8 mouse cellular contexts compared by ENCODE assay signal in genomic region chr3:153689793-153690291, GRCm38 (mm10). TPM values are rescaled to one million over a fixed set of nuclear protein-coding genes. Genes with fewer than 3 reads are reported as not detected.
A peak's percentile ranks its signal among the peaks of the same experiment; 100 is the strongest.
DNase-seq lines count a peak whose midpoint lies in the region; ATAC-seq and TF ChIP-seq lines count a peak whose summit lies in the region.

No protein-coding gene starts in this region.

- no peak for TF ChIP-seq CTCF in lung, embryonic 14.5 days (IDR thresholded peaks at IDR 0.05; ENCODE audit: low read depth)
- TF ChIP-seq CTCF in lung, adult 2 months (IDR thresholded peaks at IDR 0.05; ENCODE audit: insufficient read depth, low read length) = no peak
- peak; percentile 11; the same call in 1 of the 2 replicates for TF ChIP-seq CTCF in heart, adult 2 months (IDR thresholded peaks at IDR 0.05)
- TF ChIP-seq CTCF in cerebellum, adult 2 months (IDR thresholded peaks at IDR 0.05; ENCODE audit: borderline replicate concordance, insufficient read depth, low read depth, low read length) = no peak

- H3K4me1 ChIP-seq in lung, embryonic 14.5 days (ENCODE audit: insufficient read depth) = peaks cover 13% of the 10 kb centered on the region; the same call in 1 of the 2 replicates
- peaks cover 9% of the 10 kb centered on the region for H3K4me1 ChIP-seq in lung, adult 2 months (ENCODE audit: control insufficient read depth, insufficient read depth, low read length)
- peaks cover 14% of the 10 kb centered on the region for H3K4me1 ChIP-seq in heart, adult 2 months (ENCODE audit: control insufficient read depth, insufficient read depth, low read length)
- H3K4me1 ChIP-seq in cerebellum, adult 2 months (ENCODE audit: control insufficient read depth, insufficient read depth, low read length) = peaks cover 3% of the 10 kb centered on the region

- peak overlapping the region; percentile 36 for H3K4me2 ChIP-seq in lung, embryonic 14.5 days

- no peaks in the 10 kb centered on the region for H3K9me3 ChIP-seq in lung, embryonic 14.5 days (ENCODE audit: low read depth, low read length)

- no peaks in the 10 kb centered on the region for H3K36me3 ChIP-seq in lung, embryonic 14.5 days (ENCODE audit: insufficient read depth)
- no peaks in the 10 kb centered on the region for H3K36me3 ChIP-seq in heart, adult 2 months (ENCODE audit: control insufficient read depth, insufficient read depth, low read length)

- peak overlapping the region; percentile 68 for H3K27ac ChIP-seq in lung, embryonic 14.5 days (ENCODE audit: low read depth)
- peak overlapping the region; percentile 26; the same call in 1 of the 2 replicates for H3K27ac ChIP-seq in heart, adult 2 months
- H3K27ac ChIP-seq in cerebellum, adult 2 months (ENCODE audit: insufficient read depth, low read length) = no peak overlapping the region

- 0 out of 2 replicates have a peak, but pooled peaks have one; percentile 25 for TF ChIP-seq EP300 in heart, adult 2 months (IDR thresholded peaks at IDR 0.05; ENCODE audit: insufficient read depth, low read depth, low read length)

- no peaks in the 10 kb centered on the region; the same call in 1 of the 2 replicates for H3K79me2 ChIP-seq in heart, adult 2 months (replicated peaks; ENCODE audit: control insufficient read depth, insufficient read depth, low read length)

- H3K4me3 ChIP-seq in lung, embryonic 14.5 days (ENCODE audit: low read depth, low read length) = no peak overlapping the region
- no peak overlapping the region for H3K4me3 ChIP-seq in lung, adult 2 months (replicated peaks; ENCODE audit: extremely low read depth, low read depth, low read length)
- no peak overlapping the region for H3K4me3 ChIP-seq in heart, adult 2 months
- no peak overlapping the region for H3K4me3 ChIP-seq in cerebellum, adult 2 months (replicated peaks; ENCODE audit: insufficient read depth, low read depth, low read length)

- no peak for TF ChIP-seq POLR2A in lung, adult 2 months (IDR thresholded peaks at IDR 0.05; ENCODE audit: borderline replicate concordance, extremely low read depth, low read depth, low read length)
- no peak for TF ChIP-seq POLR2A in heart, adult 2 months (IDR thresholded peaks at IDR 0.05; ENCODE audit: insufficient read depth, low read depth, low read length)
- TF ChIP-seq POLR2A in cerebellum, adult 2 months (IDR thresholded peaks at IDR 0.05; ENCODE audit: borderline replicate concordance, insufficient read depth, low read length) = no peak

- intact Hi-C loops in heart, adult 2 months (cut with DNase I) = loop anchor here (5.0 kb wide), 1 partner anchor 32 kb away; no protein-coding TSS in a partner anchor

- DNase-seq in lung, embryonic 14.5 days = peak; percentile 83
- DNase-seq in lung, adult 2 months = no peak
- peak; percentile 42 to 49 for DNase-seq in heart, adult 2 months
- peak; percentile 77 to 85 for DNase-seq in kidney, postnatal 25 days
- no peak for DNase-seq in urinary bladder, postnatal 36 days (ENCODE audit: low spot score in 2 of 2)
- no peak for DNase-seq in urinary bladder, postnatal 14 days (ENCODE audit: low spot score)
- no peak for DNase-seq in cerebellum, adult 2 months

- 37% methylated on average over 11 of the region's 11 CpGs for WGBS in lung, embryonic 14.5 days
- 40% methylated on average over 11 of the region's 11 CpGs for WGBS in lung, adult 2 months
- WGBS in heart, adult 2 months = 28% methylated on average over 11 of the region's 11 CpGs
- WGBS in cerebellum, adult 2 months = 39% methylated on average over 11 of the region's 11 CpGs

- no peaks in the 10 kb centered on the region for H3K27me3 ChIP-seq in lung, embryonic 14.5 days (ENCODE audit: insufficient read depth, low read length)
- H3K27me3 ChIP-seq in heart, adult 2 months (ENCODE audit: control insufficient read depth, insufficient read depth, low read length) = no peaks in the 10 kb centered on the region
- H3K27me3 ChIP-seq in cerebellum, adult 2 months (ENCODE audit: control insufficient read depth, insufficient read depth, low read length) = no peaks in the 10 kb centered on the region

- H3K9ac ChIP-seq in lung, embryonic 14.5 days = no peak overlapping the region
- peak overlapping the region; percentile 47; the same call in 1 of the 2 replicates for H3K9ac ChIP-seq in heart, adult 2 months (ENCODE audit: low read depth, low read length)

- peak; percentile 83 for ATAC-seq in lung, embryonic 14.5 days (ENCODE audit: insufficient read depth)
- ATAC-seq in megakaryocyte-erythroid progenitor cell, adult 5-6 weeks (replicated peaks; ENCODE audit: low FRiP score, low TSS enrichment, poor library complexity, severe bottlenecking) = peak; percentile 93

RNA-seq across cellular contexts. Expression of gene St6galnac3, which starts 35.1 kb away (rescaled TPM):
- polyA plus RNA-seq in lung, embryonic 14.5 days (2014; fragmentation: Nextera tagmentation; extraction: Ambion mirVana) = 34.1 and 34.8 TPM in 2 replicates
- polyA plus RNA-seq in lung, adult 2 months (2012; rRNA removed) = 4.4 and 8.4 TPM in 2 replicates
- 1 to 10 TPM; 4.9 to 5.2 TPM for total RNA-seq in heart, adult 2 months (2021)
- 2.2 and 4.7 TPM in 2 replicates for polyA plus RNA-seq in heart, adult 2 months (2012; rRNA removed)
- 19.6 and 26.5 TPM in 2 replicates for total RNA-seq in megakaryocyte-erythroid progenitor cell, adult 5-6 weeks (2014; fragmentation: Nextera tagmentation)
- total RNA-seq in megakaryocyte-erythroid progenitor cell, adult 5-6 weeks (2017) = 4.0 and 17.2 TPM in 2 replicates
- 11.9 and 14.6 TPM in 2 replicates for polyA plus RNA-seq in cerebellum, adult 2 months (2012; rRNA removed)

Comparison
In these comparisons a context has a peak if more than half of its experiments do, and no peak if none do; other contexts are left out.
1. DNase-seq: peak in lung, embryonic 14.5 days (single experiment), heart, adult 2 months (2 of 2) and kidney, postnatal 25 days (2 of 2); none in lung, adult 2 months (single experiment), urinary bladder, postnatal 36 days (0 of 2), urinary bladder, postnatal 14 days (single experiment) and cerebellum, adult 2 months (0 of 2).